Mouse (Mus musculus) heart, embryonic 14.5 days (tissue): ENCODE measurements around the gene Farsb. TPM values are rescaled to one million over a fixed set of nuclear protein-coding genes. Genes with fewer than 3 reads are reported as not detected.
A peak's percentile ranks its signal among the peaks of the same experiment; 100 is the strongest.

Experiments
- ATAC-seq: fragments of 200-750 bp; cut with Nextera tagmentation; 2 replicates; pipeline ENCODE4 v1.8.0; 2017; ENCODE audit warnings: low read depth, moderate TSS enrichment; ENCODE audit not compliant: insufficient number of reproducible peaks, insufficient read depth, low FRiP score
- H3K27ac ChIP-seq, 2 experiments: fragments of 200-500 bp in 1 of 2; fragments of 300-500 bp in 1 of 2; sonication (generic) in 1 of 2; replicated peaks in 1 of 2; 2 replicates each; pipeline ENCODE4 v1.5.1; 2012 to 2014; ENCODE audit warnings: low read depth in 2 of 2, low read length in 2 of 2, control low read depth in 1 of 2, mild to moderate bottlenecking in 1 of 2, mixed read lengths in 1 of 2; ENCODE audit not compliant: control insufficient read depth in 1 of 2, insufficient read depth in 1 of 2
- H3K27me3 ChIP-seq: fragments of 300-500 bp; sonication (generic); 2 replicates; pipeline ENCODE4 v1.6.1; 2014; ENCODE audit warnings: mild to moderate bottlenecking, low read length, control low read depth; ENCODE audit not compliant: control insufficient read depth, insufficient read depth
- H3K36me3 ChIP-seq: fragments of 300-500 bp; sonication (generic); 2 replicates; pipeline ENCODE4 v1.6.1; 2014; ENCODE audit warnings: mild to moderate bottlenecking, control low read depth, low read length, mixed read lengths; ENCODE audit not compliant: control insufficient read depth, insufficient read depth
- H3K4me1 ChIP-seq, 2 experiments: fragments of 200-500 bp in 1 of 2; fragments of 300-500 bp in 1 of 2; sonication (generic) in 1 of 2; 2 replicates each; pipeline ENCODE4 v1.6.1; 2012 to 2014; ENCODE audit warnings: low read length in 2 of 2, control low read depth in 1 of 2, mixed read lengths in 1 of 2; ENCODE audit not compliant: control insufficient read depth in 2 of 2, insufficient read depth in 2 of 2
- H3K4me2 ChIP-seq: fragments of 300-500 bp; sonication (generic); 2 replicates; pipeline ENCODE4 v1.6.1; 2014; ENCODE audit warnings: mild to moderate bottlenecking, low read length
- H3K4me3 ChIP-seq, 2 experiments: fragments of 200-500 bp in 1 of 2; fragments of 300-500 bp in 1 of 2; sonication (generic) in 1 of 2; 2 replicates each; pipeline ENCODE4 v1.5.1; 2012 to 2014; ENCODE audit warnings: low read length in 2 of 2, mild to moderate bottlenecking in 2 of 2, control low read depth in 1 of 2, low read depth in 1 of 2, moderate library complexity in 1 of 2; ENCODE audit not compliant: control insufficient read depth in 1 of 2, insufficient read depth in 1 of 2
- H3K9ac ChIP-seq: fragments of 300-500 bp; sonication (generic); 2 replicates; pipeline ENCODE4 v1.6.1; 2014; ENCODE audit warnings: mild to moderate bottlenecking, low read length
- H3K9me3 ChIP-seq: fragments of 300-500 bp; sonication (generic); 2 replicates; pipeline ENCODE4 v1.6.1; 2016; ENCODE audit warnings: low read length, control low read depth; ENCODE audit not compliant: control insufficient read depth
- WGBS: fragments of 180-500 bp; shearing (Covaris S2); extraction: QIAGEN DNeasy Blood & Tissue Kit; methylation state at CpG from one replicate; pipeline ENCODE4 v1.1.7; 2014; 5-methylcytosine and 5-hydroxymethylcytosine counted together
- polyA plus RNA-seq: library from polyadenylated mRNA; unstranded; fragments of >200 nt; fragmentation: Nextera tagmentation; extraction: Ambion mirVana; gene quantifications from 2 replicates; pipeline ENCODE4 v1.2.1, GENCODE M21; 2014

Farsb gene
- polyA plus RNA-seq, 1 experiment from 2014 or later, result 98.3 TPM

GRCm38 (mm10) chr1:78372316-78372715 lies 116.4 kb downstream of the Farsb start:
- H3K4me1 ChIP-seq, result peaks cover 6 to 17% of the 10 kb centered on the region in 2 experiments
- no peak overlapping the region for H3K9ac ChIP-seq
- no peak for ATAC-seq
- H3K4me3 ChIP-seq, result no peak overlapping the region
- WGBS, result 91% methylated on average over 9 of the region's 9 CpGs
- H3K27me3 ChIP-seq, result no peaks in the 10 kb centered on the region
- H3K9me3 ChIP-seq, result no peaks in the 10 kb centered on the region
- peak overlapping the region; percentile 79 to 86; a peak in 3 of 4 replicates for H3K27ac ChIP-seq
- H3K36me3 ChIP-seq, result no peaks in the 10 kb centered on the region
- H3K4me2 ChIP-seq, result no peak overlapping the region

GRCm38 (mm10) chr1:78371569-78372236 lies 117.0 kb downstream of the Farsb start:
- Histone ChIP-seq H3K9me3 (no peaks in the 10 kb centered on the region), H3K36me3 (no peaks in the 10 kb centered on the region), H3K27me3 (no peaks in the 10 kb centered on the region), H3K4me3 (no peak overlapping the region), H3K4me1 (peaks cover 6 to 17% of the 10 kb centered on the region in 2 experiments), H3K4me2 (no peak overlapping the region; the same call in 1 of the 2 replicates), H3K9ac (no peak overlapping the region), H3K27ac (peak overlapping the region; percentile 79 to 86)
- WGBS, result 54% methylated on average over 2 of the region's 2 CpGs
- ATAC-seq, result peak; percentile 68; the same call in 1 of the 2 replicates

- WGBS, result 55% methylated on average over 6 of the region's 6 CpGs
- H3K27ac ChIP-seq, result no peak overlapping the region
- H3K4me2 ChIP-seq, result no peak overlapping the region
These were observed 118.6 kb downstream of the Farsb start for GRCm38 (mm10) chr1:78370121-78370520.

More at GRCm38 (mm10) chr1:78370121-78370520, 118.6 kb downstream of the Farsb start:
- no peak overlapping the region for H3K4me3 ChIP-seq
- no peaks in the 10 kb centered on the region for H3K27me3 ChIP-seq
- no peak overlapping the region for H3K9ac ChIP-seq
- H3K9me3 ChIP-seq, result no peaks in the 10 kb centered on the region
- H3K36me3 ChIP-seq, result no peaks in the 10 kb centered on the region
- ATAC-seq, result no peak
- H3K4me1 ChIP-seq, result peaks cover 10 to 17% of the 10 kb centered on the region in 2 experiments

Other genes with a start within 250 kb of the Farsb start
- 0.20 and 0.24 TPM in 2 replicates for gene Sgpp2, start 178.6 kb downstream of the Farsb start, polyA plus RNA-seq
- not detected in 2 replicates for gene Mogat1, start 22.1 kb upstream of the Farsb start, polyA plus RNA-seq
- gene BC035947, start 23.3 kb upstream of the Farsb start, polyA plus RNA-seq, result not detected in 2 replicates
- 82.5 and 83.1 TPM in 2 replicates for gene Acsl3, start 168.9 kb upstream of the Farsb start, polyA plus RNA-seq
- 2.7 and 2.8 TPM in 2 replicates for gene Utp14b, start 169.1 kb upstream of the Farsb start, polyA plus RNA-seq